Mouse (Mus musculus) retina, postnatal 7 days (tissue): ENCODE measurements at regions not wholly inside any gene's neighbourhood (a gene's known extent, or its start where the extent isn't known, plus 50 kb on each side); places are given as distances from the start of the nearest gene placed in this dataset.
A peak's percentile ranks its signal among the peaks of the same experiment; 100 is the strongest.

ENCODE experiments used
- DNase-seq: peaks from one replicate; pipeline ENCODE4 v3.0.0-alpha.2; 2012; ENCODE audit warnings: low read depth, low spot score

GRCm38 (mm10) chr8:17782650-17783049, 1195.4 kb downstream of the Defb40 start:
- no peak for DNase-seq

GRCm38 (mm10) chr8:17781559-17782283, 1196.3 kb downstream of the Defb40 start:
- DNase-seq = no peak

- no peak for DNase-seq
Observed at GRCm38 (mm10) chr8:17775411-17775810, 1202.6 kb downstream of the Defb40 start.

- no peak for DNase-seq
Observed at GRCm38 (mm10) chr8:17773311-17773710, 1204.7 kb downstream of the Defb40 start.

- DNase-seq = no peak
Observed at GRCm38 (mm10) chr8:17767441-17768007, 1210.5 kb downstream of the Defb40 start.

GRCm38 (mm10) chr8:17724672-17725071, 1253.4 kb downstream of the Defb40 start:
- no peak for DNase-seq

GRCm38 (mm10) chr8:17709162-17709561, 1268.9 kb downstream of the Defb40 start:
- DNase-seq = no peak

- no peak for DNase-seq
Observed at GRCm38 (mm10) chr8:17708409-17708808, 1269.6 kb downstream of the Defb40 start.

- DNase-seq = no peak
Observed at GRCm38 (mm10) chr8:17704289-17704688, 1273.8 kb downstream of the Defb40 start.

- DNase-seq = peak; percentile 4
Observed at GRCm38 (mm10) chr8:17700362-17700761, 1277.7 kb downstream of the Defb40 start.

GRCm38 (mm10) chr8:17690074-17690848, 1287.8 kb downstream of the Defb40 start:
- DNase-seq = no peak

GRCm38 (mm10) chr8:17689641-17690040, 1288.4 kb downstream of the Defb40 start:
- no peak for DNase-seq

GRCm38 (mm10) chr8:17687084-17687483, 1291.0 kb downstream of the Defb40 start:
- DNase-seq = no peak

GRCm38 (mm10) chr8:17664371-17665141, 1313.5 kb downstream of the Defb40 start:
- DNase-seq = no peak

- no peak for DNase-seq
Observed at GRCm38 (mm10) chr8:17659753-17660361, 1318.2 kb downstream of the Defb40 start.

- no peak for DNase-seq
Observed at GRCm38 (mm10) chr8:17653786-17654185, 1324.3 kb downstream of the Defb40 start.

GRCm38 (mm10) chr8:17647559-17647958, 1330.5 kb downstream of the Defb40 start:
- no peak for DNase-seq

- no peak for DNase-seq
Observed at GRCm38 (mm10) chr8:17621109-17621508, 1356.9 kb downstream of the Defb40 start.

- DNase-seq = no peak
Observed at GRCm38 (mm10) chr8:17618846-17619245, 1359.2 kb downstream of the Defb40 start.

- DNase-seq = no peak
Observed at GRCm38 (mm10) chr8:17618147-17618546, 1359.9 kb downstream of the Defb40 start.

- no peak for DNase-seq
Observed at GRCm38 (mm10) chr8:17602861-17603260, 1375.2 kb downstream of the Defb40 start.
